Mouse (Mus musculus) c-Kit-positive CD71-positive TER-119-negative erythroid progenitor cells, embryonic 14.5 days (primary cell): ENCODE measurements around the gene Src.
"Not testable (repeated sequence)": the region's sequence is repeated elsewhere in the genome, so short reads cannot be mapped to it uniquely, and the experiment has no call there.

ENCODE experiments used
- DNase-seq: peaks from one replicate; pipeline ENCODE4 v3.0.0-alpha.2; 2013; ENCODE audit warnings: low read depth

The Src gene

DNA sequence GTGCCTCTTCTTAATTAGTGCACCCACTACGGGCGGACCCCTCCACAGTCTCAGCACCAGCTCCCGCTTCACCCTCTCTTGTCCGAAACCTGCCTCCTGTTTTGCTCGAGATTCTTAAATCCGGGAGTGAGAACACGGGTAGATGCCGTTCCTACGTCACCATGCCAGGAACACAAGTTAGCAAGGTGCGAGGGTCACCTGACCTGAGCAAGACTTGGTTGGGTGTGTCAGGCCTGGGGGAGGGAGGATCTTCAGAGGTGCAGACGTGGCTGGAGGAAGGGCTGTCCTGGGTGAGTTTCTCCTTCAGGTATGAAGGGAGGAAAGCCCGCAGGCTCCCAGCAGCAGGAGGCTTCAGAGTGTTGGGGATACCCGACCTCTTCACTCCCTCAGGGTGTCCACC, at the start of gene Src:
TSS of gene Src (plus strand) at position 239 of the 400 bp plus-strand sequence.
- DNase-seq = no peak

DNA sequence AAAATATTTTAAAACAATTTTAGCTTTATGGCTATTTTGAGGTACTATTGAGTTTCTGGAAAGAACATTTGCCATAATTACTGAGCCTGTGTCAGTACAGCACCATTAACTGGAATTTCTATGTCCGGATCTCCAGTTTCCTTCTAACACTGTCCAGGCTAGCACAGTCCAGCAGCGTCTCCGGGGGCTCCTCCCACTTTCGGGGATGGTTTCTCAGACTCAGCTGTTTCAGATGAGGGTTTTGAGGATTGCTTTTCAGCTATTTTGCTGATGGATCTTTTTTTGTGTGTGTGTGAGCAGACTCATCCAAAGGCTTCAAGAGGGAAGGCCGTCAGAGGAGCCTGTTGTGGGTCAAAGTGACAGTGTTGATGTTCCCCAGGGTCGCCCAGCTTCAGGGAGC, 46.5 kb upstream of the Src start:
- no peak for DNase-seq

DNA sequence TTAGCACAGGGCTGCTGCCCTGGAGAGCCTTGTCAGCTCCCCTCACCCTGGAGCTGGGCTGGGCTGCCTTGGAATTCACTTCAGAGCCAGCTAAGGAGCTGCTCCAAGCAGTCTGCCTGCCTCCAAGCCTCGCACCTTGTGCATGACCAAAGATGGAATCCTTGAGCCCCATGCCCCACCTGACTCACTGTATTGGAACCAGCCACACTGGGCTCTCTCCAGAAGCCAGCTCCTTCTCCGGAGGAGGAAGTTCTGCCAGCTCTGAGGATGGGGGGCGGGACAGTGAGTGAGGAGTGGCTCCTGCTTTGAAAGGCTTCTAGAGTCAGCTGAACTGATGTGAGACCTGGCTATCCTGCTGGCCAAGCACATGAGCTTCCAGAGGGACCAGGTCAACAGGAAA, 44.6 kb upstream of the Src start:
- no peak for DNase-seq

DNA sequence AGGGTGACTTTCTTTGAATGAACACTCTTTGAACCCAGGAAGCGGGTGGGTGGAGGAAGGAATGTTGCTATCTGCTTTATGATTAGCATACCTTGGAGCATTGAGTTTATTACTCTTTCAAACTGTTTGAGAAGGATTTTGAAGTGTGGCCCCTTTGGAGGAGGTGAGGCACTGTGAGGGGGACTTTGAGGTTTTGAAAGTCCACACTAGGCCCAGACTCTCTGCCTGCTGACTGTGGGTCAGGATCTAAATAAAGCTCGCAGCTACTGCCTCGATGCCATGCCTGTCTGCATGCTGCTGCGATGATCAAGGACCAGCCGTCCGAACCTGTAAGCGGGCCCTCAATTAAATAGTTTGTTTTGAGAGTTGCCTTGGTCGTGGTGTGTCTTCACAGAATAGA, 43.2 kb upstream of the Src start:
- DNase-seq = no peak

DNA sequence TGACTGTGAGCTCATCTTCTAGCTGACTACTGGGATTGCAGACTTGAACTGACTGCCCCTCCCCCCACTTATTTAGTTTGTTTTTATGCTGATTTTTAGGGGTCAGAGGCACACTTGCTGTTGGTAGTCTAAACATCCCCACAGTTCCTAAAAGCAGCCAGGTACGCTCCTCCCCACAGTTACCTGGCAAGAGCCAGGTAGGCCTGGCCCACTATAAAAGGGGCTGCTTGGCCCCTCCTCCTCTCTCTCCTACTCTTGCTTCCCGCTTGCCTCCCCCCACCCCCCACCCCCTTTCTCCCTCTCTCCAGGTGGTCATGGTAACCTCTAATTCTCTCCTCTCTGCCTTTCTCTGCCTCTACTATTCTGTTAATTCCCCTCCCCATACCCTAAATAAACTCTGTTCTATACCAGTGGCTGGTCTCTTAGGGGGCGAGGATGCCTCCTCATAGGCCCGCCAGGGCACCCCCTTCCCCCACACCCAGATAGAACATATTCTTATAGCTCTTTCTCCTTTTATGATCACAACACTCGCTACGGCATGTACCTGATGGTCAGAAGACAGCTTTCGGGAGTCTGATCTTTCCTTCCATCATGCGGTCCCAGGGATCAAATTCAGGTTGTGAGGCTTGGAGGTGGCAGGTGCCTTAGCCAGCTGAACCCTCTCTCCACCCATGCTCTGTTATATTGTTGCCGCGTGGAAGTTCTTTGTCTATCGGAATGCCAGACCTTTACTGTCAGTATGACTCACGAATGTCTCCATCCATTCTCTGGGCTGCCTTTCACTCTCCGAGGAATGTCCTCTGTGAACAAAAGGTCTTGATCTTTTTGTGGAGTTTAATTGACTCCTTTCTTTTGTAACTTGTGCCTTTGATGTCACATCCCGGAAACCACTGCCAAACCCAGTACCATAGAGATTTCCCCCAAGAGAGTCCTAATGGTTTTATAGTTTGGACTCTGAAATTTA, 42.2 kb upstream of the Src start:
- no peak for DNase-seq

DNA sequence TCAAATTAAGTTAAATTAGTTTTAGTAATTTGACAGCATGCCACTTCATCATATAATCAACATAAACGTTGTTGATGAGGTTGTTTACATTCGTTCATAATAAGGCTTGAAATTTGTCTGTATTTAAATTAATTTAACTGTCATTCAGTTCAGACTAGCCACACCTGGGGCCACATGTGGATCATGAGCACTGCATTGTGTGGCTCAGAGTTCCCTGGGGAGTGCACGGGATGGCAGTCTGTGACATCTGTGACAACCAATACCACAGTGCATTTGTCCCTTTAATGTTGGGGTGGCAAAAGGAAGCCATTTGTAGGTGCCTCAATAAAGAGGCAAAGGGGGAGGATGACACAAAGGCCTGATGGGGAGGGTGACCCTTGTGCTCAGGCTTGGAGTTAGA, 41.2 kb upstream of the Src start:
- no peak for DNase-seq

DNA sequence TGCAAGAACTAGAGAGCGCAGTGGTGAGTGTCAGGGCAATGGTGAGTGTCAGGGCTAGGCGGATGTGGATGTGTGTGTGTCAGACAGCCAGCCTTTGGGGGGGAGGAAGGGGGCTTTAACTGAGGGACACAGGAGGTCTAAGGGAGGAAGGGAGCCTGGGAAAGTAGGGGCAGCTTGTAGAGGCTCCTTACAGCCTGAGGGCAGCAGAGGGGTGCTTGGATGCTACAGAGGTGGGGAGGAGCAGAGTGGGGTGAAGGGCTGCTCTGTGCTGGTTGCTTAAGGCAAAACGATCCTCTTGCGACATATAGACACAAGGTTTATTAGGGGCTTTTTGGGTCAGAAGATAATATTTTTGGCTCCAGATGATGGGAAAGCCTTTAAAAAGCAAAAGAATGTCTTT, 33.4 kb upstream of the Src start:
- no peak for DNase-seq

DNA sequence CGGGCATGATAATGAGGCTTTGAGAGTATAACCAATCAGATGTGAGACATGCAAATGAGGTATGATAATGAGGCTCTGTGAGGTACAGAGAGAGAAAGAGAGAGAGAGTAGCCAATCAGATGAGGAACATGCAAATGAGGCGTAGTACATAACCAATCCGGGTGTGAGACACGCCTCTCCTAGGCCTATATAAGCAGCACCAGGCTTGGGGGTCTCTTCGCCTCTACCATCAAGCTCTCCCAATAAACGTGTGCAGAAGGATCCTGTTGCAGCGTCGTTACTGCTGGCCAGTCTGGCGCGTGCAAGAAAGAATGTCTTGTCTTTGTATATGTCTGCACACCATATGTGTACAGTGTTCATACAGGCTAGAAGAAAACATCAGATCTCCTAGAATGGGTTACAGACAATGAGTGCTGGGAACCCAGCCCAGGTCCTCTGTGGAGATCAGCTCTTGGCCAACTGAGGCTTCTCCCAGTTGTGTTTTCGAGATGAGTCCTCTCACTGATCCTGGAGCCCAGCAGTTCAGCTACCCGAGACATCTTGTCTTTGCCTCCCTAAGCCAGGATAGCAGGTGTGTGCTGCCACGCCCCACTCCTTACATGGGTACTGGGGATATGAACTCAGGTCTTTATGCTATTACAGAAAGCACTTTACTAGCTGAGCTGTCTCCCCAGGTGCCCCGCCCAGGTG, 29.2 kb upstream of the Src start:
- DNase-seq = not testable (repeated sequence)

DNA sequence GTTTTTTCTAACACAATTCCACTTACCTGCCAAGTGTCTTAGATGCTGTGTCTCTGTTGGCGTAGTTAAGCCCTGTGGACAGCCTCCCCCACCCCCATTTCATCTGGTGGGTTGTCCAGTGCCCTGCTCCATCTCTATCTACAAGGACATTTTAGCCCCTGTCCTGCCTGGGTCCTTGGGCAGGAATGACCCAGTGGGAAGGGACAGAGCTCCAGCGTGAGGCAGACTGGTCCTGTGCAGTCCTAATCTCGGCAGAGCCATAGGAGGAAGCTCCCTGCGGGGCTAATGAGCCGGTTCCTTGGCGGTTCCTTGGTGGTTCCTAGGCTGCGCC, 28.7 kb upstream of the Src start:
- DNase-seq = no peak

DNA sequence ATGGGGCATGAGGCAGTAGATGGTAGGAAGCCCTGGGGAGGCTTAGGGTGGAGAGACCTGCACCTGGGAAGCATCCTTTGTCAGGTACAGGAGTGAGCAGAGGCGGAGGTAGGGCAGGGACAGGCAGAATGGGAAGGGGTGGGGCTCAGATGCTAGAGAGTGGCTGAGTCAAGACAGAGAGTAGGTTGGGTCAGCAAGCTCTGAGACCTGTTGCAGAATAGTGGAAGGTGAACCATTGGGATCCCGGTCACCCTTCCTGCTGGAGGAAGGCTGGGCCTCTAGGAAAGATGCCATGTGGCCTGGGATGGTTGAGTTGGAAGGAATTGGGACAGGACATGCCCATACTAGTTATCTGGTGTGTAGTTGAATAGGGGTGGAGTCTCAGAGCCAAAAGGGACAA, 25.9 kb upstream of the Src start:
- no peak for DNase-seq

DNA sequence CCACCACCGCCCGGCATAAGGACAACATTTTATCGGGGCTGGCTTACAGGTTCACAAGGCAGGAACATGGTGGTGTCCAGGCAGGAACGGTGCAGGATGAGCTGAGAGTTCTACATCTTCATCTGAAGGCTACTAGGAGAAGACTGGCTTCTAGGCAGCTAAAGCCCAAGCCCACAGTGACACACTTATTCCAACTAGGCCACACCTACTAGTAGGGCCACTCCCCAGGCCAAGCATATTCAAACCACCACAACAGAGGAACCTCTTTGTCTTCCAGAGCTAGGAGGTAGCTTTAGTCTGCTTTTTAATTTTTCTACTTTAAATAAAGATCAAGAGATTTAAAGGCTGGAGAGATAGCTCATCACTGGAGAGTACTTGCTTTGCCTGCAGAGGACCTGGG, 24.7 kb upstream of the Src start:
- no peak for DNase-seq

DNA sequence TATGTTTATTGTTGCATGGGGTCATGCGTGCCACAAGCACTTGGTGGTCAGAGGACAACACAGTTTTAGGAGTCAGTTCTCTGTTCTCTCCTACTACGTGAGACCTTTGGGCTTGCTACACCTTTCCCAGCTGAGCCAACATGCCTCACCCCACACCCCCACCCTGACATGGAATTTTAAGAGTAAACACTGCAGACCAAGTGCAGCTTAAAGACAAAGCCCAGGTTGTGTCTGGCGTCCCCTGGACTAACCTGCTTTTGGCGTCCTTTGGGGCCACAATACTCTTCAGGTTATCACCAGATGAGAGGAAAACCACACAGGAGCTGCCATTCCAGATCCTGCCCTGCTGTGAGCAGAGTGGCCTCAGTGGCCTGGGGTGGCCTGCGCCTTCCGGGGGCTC, 23.4 kb upstream of the Src start:
- DNase-seq = no peak

DNA sequence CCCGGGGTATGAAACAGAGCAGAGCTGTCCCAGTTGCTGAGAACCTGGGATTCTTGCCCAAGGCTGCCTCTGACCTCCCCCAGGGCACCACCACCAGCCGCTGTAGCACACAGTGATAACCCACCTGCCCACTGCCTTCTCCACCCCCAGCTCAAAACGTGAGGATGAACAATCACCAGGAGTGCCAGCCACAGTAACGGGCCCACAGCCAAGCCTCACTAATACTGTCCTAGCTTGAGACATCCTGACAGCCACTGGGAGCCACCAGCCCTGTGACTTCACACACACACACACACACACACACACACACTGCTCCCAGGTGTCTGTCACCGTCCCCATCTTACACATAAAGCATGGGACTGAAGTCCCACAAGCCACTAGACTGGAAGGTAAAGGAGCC, 22.9 kb upstream of the Src start:
- DNase-seq = no peak

DNA sequence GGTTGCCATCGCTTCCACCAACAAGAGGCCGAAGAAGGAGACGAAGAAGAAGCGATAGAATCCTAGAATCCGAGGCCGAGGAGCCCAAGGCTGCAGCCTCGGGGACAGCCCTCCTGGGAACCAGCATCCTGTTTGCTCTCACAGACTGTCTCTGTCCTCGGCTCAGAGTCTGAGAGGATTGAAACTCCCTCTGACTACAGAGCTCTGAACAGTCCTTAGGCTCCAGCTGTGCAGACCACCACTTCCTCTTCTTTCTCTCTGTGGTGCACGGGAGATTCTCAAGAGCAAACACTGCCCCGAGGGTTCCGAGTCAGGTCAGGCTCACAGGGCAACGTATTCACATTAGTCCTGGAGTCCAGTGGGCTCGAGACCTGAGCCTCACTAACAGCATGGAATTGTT, 22.3 kb upstream of the Src start:
- no peak for DNase-seq

DNA sequence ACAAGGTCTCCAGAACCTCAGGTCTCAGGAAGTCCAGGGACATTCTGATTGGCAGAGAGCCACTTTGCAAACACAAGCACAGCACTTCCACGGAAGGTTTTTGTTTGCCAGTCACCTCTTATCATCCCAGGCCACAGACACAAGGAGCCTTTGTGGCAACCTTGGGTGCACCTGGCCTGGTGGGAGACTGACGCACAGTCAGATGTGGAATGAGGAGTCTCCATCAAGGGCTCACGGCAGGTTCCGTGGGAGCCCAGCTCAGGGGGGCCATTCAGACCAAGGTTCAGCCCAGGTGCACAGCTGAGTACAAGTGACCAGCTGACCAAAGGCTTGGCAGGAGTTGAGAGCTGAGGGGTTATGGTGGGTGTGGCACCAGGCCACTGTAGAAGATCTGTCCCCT, 20.9 kb upstream of the Src start:
- DNase-seq = no peak

DNA sequence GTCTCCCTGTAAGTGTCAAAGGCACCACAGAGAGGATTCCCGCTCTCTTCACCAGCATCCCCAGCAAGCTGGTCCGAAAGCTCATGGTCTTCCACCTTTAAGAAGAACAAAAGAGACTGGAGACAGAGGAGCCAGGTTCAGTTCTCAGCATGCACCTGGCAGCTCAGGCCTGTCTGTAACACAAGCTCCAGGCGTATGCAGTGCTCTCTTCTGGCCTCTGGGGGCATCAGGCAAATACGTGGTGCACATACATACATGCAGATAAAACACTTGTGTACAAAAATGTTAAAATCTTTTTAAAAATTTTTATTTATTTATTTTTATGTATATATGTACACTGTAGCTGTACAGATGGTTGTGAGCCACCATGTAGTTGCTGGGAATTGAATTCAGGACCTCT, 19.7 kb upstream of the Src start:
- no peak for DNase-seq

DNA sequence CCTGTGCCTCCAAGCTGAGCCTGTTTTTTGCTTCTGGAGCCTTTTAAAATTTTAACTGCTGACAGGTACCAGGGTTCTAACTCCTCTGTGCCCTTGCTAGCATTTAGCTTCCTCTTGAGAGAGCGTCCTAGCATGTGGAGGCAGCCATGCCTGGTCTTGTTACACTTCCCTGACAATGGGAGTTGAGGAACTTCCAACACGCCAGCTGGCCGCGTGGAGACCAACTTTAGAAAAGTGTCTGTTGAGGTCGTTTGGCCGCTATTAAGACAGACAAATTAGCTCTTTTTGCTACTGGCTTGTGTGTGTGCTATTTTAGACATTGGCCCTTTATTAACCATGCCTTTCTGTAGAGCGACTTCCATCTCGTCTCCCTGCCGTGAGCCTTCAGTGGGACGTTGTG, 18.4 kb upstream of the Src start:
- DNase-seq = no peak

DNA sequence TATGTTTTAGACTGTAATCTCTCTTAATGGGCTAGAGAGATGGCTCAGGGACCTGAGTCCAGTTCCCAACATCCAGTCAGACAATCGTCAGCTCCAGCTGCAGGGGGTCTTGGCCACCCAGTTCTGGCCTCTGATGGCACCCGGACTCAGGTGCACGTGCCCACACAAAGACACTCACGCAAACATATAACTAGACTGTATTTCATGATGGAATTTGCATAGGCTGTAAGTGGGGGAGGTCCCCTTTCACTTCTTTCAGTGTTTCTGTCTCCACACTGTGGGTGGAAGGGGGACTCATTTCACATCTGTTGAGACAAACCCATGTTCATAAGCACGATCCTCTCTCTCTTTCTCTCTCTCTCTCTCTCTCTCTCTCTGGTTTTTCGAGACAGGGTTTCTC, 17.8 kb upstream of the Src start:
- DNase-seq = no peak

DNA sequence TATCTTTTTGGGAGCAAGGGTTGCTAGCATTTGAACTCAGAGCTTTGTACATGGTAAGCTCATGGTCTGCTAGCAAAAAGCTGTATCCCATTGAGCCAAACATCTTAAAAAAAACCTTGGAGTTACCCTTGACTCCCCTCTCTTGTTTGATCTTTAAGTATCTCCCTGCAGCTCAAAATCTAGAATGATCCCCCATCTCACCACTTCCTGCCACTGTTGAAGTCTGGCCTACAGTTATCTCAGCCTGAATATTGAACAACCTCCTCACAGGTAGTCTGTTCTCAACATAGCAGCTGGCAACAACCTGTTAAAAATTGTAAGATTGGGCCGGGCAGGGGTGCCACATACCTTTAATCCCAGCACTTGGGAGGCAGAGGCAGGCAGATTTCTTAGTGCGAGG, 17.0 kb upstream of the Src start:
- no peak for DNase-seq

DNA sequence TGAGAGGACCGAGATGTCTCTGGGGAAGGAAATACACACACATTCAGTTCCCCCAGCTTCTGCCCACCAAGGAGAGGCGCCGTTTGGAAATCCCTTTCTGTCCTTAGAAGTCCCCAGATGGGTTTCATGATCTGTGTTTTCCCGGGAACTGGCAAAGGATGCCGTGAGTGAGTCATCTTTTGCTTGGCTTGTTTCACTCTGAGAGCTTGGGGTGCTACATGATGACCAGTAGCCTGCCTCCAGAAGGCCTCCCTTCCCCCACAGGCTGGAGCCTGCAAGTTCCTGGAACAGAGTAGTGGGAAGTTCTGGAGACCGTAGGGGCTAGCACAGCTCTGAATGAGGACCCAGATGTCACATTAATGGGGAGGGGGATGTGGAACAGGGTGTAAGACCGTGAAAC, 10.6 kb upstream of the Src start:
- DNase-seq = no peak

DNA sequence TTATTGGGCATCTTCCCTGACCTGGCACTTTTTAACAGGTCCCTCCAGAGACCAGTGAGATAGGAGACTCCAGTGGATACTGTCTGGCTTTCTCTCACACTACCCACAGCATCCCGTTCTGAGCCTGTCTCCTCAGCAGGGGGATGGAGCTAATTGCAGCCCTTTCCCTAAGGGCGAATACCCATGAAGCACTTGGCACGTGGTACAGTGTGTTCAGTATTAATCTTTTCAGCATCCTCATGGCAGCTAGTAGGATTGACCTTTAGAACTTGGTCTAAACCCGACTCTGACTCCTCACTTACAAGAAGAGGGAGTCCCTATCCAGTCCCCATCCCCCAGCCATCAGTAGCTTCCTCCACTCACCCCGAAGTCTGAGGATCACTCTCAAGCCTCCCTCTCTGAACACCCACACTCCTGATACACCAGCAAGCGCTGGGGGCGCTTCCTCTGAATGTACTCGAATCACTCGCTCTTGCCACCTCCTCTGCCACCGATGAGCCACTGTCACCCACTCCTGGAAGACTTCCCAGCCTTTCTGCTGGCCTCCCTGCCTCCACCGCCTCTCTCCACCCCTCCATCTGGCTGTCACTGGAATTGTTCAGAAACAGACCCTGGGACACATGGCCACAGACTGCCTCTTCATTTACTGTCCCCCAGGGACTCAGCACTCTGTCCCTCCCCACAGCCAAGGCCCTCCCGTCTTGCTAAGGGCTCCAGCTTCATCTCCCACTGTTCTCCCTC, 8.3 kb upstream of the Src start:
- no peak for DNase-seq

DNA sequence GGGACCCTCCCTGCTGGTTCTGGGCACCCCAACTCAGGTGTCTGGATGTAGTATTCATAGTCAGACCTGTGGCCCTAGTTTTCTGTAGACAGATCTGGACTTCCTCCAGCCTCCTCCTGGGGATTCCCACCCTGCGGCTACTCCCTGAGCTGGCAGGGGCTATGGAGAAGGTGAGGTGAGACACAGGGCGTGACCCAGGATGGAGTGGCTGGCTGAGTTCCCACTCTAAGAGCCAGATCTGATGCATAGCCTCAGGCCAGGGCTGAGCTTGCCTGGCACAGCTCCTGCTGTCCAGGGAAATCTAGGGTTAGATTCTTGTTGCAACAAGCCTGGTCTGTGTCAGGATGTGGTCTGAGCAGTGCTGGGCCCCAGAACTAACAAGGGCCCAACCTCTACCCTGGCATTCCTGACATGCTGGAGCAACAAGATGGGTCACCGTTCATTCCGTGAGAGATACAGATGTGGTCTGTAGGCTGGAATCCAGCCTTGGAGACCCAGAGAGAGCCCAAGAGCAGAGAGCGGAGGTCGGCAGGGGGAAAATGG, 7.0 kb upstream of the Src start:
- DNase-seq = no peak

DNA sequence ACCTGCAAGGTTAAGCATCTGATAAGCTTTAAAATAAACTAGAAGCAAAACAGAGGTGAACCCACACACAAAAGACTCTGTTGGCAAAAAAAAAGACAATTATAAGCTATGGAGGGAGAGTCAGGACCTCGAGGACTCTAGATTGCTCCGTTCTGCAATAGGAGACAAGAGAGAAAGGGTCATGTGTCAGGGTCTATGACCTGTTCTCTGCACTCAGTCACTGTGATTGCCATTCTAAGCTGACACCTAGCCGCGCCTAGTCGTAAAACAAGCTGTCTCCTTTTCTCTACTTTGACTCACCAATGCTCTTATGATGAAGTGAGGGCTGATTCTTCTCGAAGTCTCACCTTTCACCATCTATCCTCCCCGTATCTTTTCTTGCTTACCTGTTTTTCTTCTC, 5.7 kb upstream of the Src start:
- no peak for DNase-seq
